8 mouse cellular contexts compared by ENCODE assay signal in genomic region chr17:46328723-46329122, GRCm38 (mm10). TPM values are rescaled to one million over a fixed set of nuclear protein-coding genes. Genes with fewer than 3 reads are reported as not detected.
DNase-seq lines count a peak whose midpoint lies in the region; ATAC-seq and TF ChIP-seq lines count a peak whose summit lies in the region.

No protein-coding gene starts in this region.

- no peak for TF ChIP-seq POLR2A in cerebellum, adult 2 months (IDR thresholded peaks at IDR 0.05; ENCODE audit: borderline replicate concordance, insufficient read depth, low read length)

- H3K9ac ChIP-seq in limb, embryonic 15.5 days = no peak overlapping the region

- H3K4me3 ChIP-seq in cerebellum, adult 2 months (replicated peaks; ENCODE audit: insufficient read depth, low read depth, low read length) = peak overlapping the region; percentile 72
- H3K4me3 ChIP-seq in megakaryocyte, embryonic 14.5 days (replicated peaks) = peak overlapping the region; percentile 38
- peak overlapping the region; percentile 85; the same call in 1 of the 2 replicates for H3K4me3 ChIP-seq in limb, embryonic 15.5 days

- no peak for DNase-seq in cerebellum, adult 2 months
- DNase-seq in urinary bladder, postnatal 4 days (ENCODE audit: low spot score in 2 of 2) = no peak
- DNase-seq in testis, postnatal 10 days (ENCODE audit: low spot score) = no peak
- DNase-seq in lung, postnatal 10 days = no peak

- 73% methylated on average over 6 of the region's 6 CpGs for WGBS in cerebellum, adult 2 months
- 67% methylated on average over 6 of the region's 6 CpGs for WGBS in limb, embryonic 15.5 days

- ATAC-seq in cerebellum, adult (ENCODE audit: insufficient number of reproducible peaks, low FRiP score, low TSS enrichment) = no peak
- ATAC-seq in megakaryocyte, adult 5-6 weeks (ENCODE audit: poor library complexity, severe bottlenecking) = no peak
- ATAC-seq in limb, embryonic 15.5 days (ENCODE audit: insufficient number of reproducible peaks, low FRiP score, low TSS enrichment, low read depth) = no peak

- no peak overlapping the region; the same call in 1 of the 2 replicates for H3K27ac ChIP-seq in cerebellum, adult 2 months (ENCODE audit: insufficient read depth, low read length)
- H3K27ac ChIP-seq in limb, embryonic 15.5 days = peak overlapping the region; percentile 95

- H3K36me3 ChIP-seq in megakaryocyte, embryonic 14.5 days (replicated peaks; ENCODE audit: low read length) = peaks cover 11% of the 10 kb centered on the region
- H3K36me3 ChIP-seq in limb, embryonic 15.5 days = peaks cover 4% of the 10 kb centered on the region

- H3K4me2 ChIP-seq in limb, embryonic 15.5 days = 0 out of 2 replicates have a peak overlapping the region, but pooled peaks have one; percentile 89

- H3K4me1 ChIP-seq in cerebellum, adult 2 months (ENCODE audit: control insufficient read depth, insufficient read depth, low read length) = no peaks in the 10 kb centered on the region
- peaks cover 35% of the 10 kb centered on the region for H3K4me1 ChIP-seq in megakaryocyte, embryonic 14.5 days
- 0 out of 2 replicates have a peak, but pooled peaks cover 4% of the 10 kb centered on the region for H3K4me1 ChIP-seq in limb, embryonic 15.5 days

- H3K27me3 ChIP-seq in cerebellum, adult 2 months (ENCODE audit: control insufficient read depth, insufficient read depth, low read length) = no peaks in the 10 kb centered on the region
- no peaks in the 10 kb centered on the region for H3K27me3 ChIP-seq in megakaryocyte, embryonic 14.5 days (replicated peaks)
- no peaks in the 10 kb centered on the region for H3K27me3 ChIP-seq in limb, embryonic 15.5 days

- peaks cover 9% of the 10 kb centered on the region for H3K9me3 ChIP-seq in megakaryocyte, embryonic 14.5 days
- no peaks in the 10 kb centered on the region for H3K9me3 ChIP-seq in limb, embryonic 15.5 days

- no peak for TF ChIP-seq CTCF in cerebellum, adult 2 months (IDR thresholded peaks at IDR 0.05; ENCODE audit: borderline replicate concordance, insufficient read depth, low read depth, low read length)

RNA-seq across cellular contexts. Expression of gene Abcc10, which starts 0.6 kb away (rescaled TPM):
- 17.2 and 18.6 TPM in 2 replicates for polyA plus RNA-seq in cerebellum, adult 2 months (2012; rRNA removed)
- polyA plus RNA-seq in megakaryocyte, embryonic 14.5 days (2012; ENCODE audit: insufficient read depth, low replicate concordance) = 6.4 and 13.4 TPM in 2 replicates
- 0.87 and 1.8 TPM in 2 replicates for total RNA-seq in megakaryocyte, adult 5-6 weeks (2015)
- total RNA-seq in megakaryocyte, adult 5-6 weeks (2017) = 2.2 and 5.4 TPM in 2 replicates
- 5.9 and 6.3 TPM in 2 replicates for polyA plus RNA-seq in limb, embryonic 15.5 days (2015; fragmentation: Nextera tagmentation; extraction: Ambion mirVana)

RNA-seq across cellular contexts. Expression of gene Dlk2, which starts 31.5 kb away (rescaled TPM):
- 8.8 and 9.0 TPM in 2 replicates for polyA plus RNA-seq in cerebellum, adult 2 months (2012; rRNA removed)
- polyA plus RNA-seq in megakaryocyte, embryonic 14.5 days (2012; ENCODE audit: insufficient read depth, low replicate concordance) = not detected in 2 replicates
- not detected in 2 replicates for total RNA-seq in megakaryocyte, adult 5-6 weeks (2015)
- total RNA-seq in megakaryocyte, adult 5-6 weeks (2017) = not detected in 2 replicates
- 14.5 and 15.2 TPM in 2 replicates for polyA plus RNA-seq in limb, embryonic 15.5 days (2015; fragmentation: Nextera tagmentation; extraction: Ambion mirVana)

RNA-seq across cellular contexts. Expression of gene Tjap1, which starts 45.9 kb away (rescaled TPM):
- polyA plus RNA-seq in cerebellum, adult 2 months (2012; rRNA removed) = 64.8 and 65.9 TPM in 2 replicates
- polyA plus RNA-seq in megakaryocyte, embryonic 14.5 days (2012; ENCODE audit: insufficient read depth, low replicate concordance) = 42.7 and 59.0 TPM in 2 replicates
- 5.4 and 9.9 TPM in 2 replicates for total RNA-seq in megakaryocyte, adult 5-6 weeks (2015)
- 9.8 and 15.7 TPM in 2 replicates for total RNA-seq in megakaryocyte, adult 5-6 weeks (2017)
- 50.9 and 58.6 TPM in 2 replicates for polyA plus RNA-seq in limb, embryonic 15.5 days (2015; fragmentation: Nextera tagmentation; extraction: Ambion mirVana)

RNA-seq across cellular contexts. Expression of gene Zfp318, which starts 54.8 kb away (rescaled TPM):
- polyA plus RNA-seq in cerebellum, adult 2 months (2012; rRNA removed) = 27.4 and 27.8 TPM in 2 replicates
- 0.84 and 1.2 TPM in 2 replicates for polyA plus RNA-seq in megakaryocyte, embryonic 14.5 days (2012; ENCODE audit: insufficient read depth, low replicate concordance)
- 3.9 and 10.4 TPM in 2 replicates for total RNA-seq in megakaryocyte, adult 5-6 weeks (2015)
- 5.2 and 8.3 TPM in 2 replicates for total RNA-seq in megakaryocyte, adult 5-6 weeks (2017)
- 7.2 and 11.9 TPM in 2 replicates for polyA plus RNA-seq in limb, embryonic 15.5 days (2015; fragmentation: Nextera tagmentation; extraction: Ambion mirVana)
